Mouse (Mus musculus) limb, embryonic 15.5 days (tissue): ENCODE data around the gene Ank2. TPM values are rescaled to one million over a fixed set of nuclear protein-coding genes. Genes with fewer than 3 reads are reported as not detected.
"Not testable (repeated sequence)": the region's sequence is repeated elsewhere in the genome, so short reads cannot be mapped to it uniquely, and the experiment has no call there.

ENCODE experiments used
- ATAC-seq: fragments of 200-750 bp; cut with Nextera tagmentation; 2 replicates; pipeline ENCODE4 v1.8.0; 2017; ENCODE audit warnings: low read depth, moderate TSS enrichment; ENCODE audit not compliant: insufficient number of reproducible peaks, low FRiP score, low TSS enrichment
- H3K27ac ChIP-seq: fragments of 300-500 bp; sonication (generic); 2 replicates; pipeline ENCODE4 v1.5.1; 2015; ENCODE audit warnings: moderate library complexity, mild to moderate bottlenecking, inconsistent platforms
- H3K27me3 ChIP-seq: fragments of 300-500 bp; sonication (generic); 2 replicates; pipeline ENCODE4 v1.6.1; 2015; ENCODE audit warnings: inconsistent platforms
- H3K36me3 ChIP-seq: fragments of 300-500 bp; sonication (generic); 2 replicates; pipeline ENCODE4 v1.6.1; 2015; ENCODE audit warnings: inconsistent platforms
- H3K4me1 ChIP-seq: fragments of 300-500 bp; sonication (generic); 2 replicates; pipeline ENCODE4 v1.6.1; 2015; ENCODE audit warnings: inconsistent platforms
- H3K4me2 ChIP-seq: fragments of 300-500 bp; sonication (generic); 2 replicates; pipeline ENCODE4 v1.6.1; 2015; ENCODE audit warnings: mild to moderate bottlenecking, inconsistent platforms
- H3K4me3 ChIP-seq: fragments of 300-500 bp; sonication (generic); 2 replicates; pipeline ENCODE4 v1.5.1; 2015; ENCODE audit warnings: mild to moderate bottlenecking, inconsistent platforms
- H3K9ac ChIP-seq: fragments of 300-500 bp; sonication (generic); 2 replicates; pipeline ENCODE4 v1.6.1; 2015; ENCODE audit warnings: inconsistent platforms
- H3K9me3 ChIP-seq: fragments of 300-500 bp; sonication (generic); 2 replicates; pipeline ENCODE4 v1.6.1; 2016; ENCODE audit warnings: inconsistent platforms
- WGBS: fragments of 180-500 bp; shearing (Covaris S2); methylation state at CpG from one replicate; pipeline ENCODE4 v1.1.7; 2015; 5-methylcytosine and 5-hydroxymethylcytosine counted together
- polyA plus RNA-seq: library from polyadenylated mRNA; unstranded; fragments of >200 nt; fragmentation: Nextera tagmentation; extraction: Ambion mirVana; gene quantifications from 2 replicates; pipeline ENCODE4 v1.2.1, GENCODE M21; 2015

Gene Ank2
- polyA plus RNA-seq, 1 experiment from 2014 or later, result 34.5 TPM

GRCm38 (mm10) chr3:127515251-127515650 lies 16.1 kb upstream of the Ank2 start:
- no peaks in the 10 kb centered on the region for H3K27me3 ChIP-seq
- H3K27ac ChIP-seq, result no peak overlapping the region
- no peaks in the 10 kb centered on the region for H3K36me3 ChIP-seq
- no peak overlapping the region for H3K4me3 ChIP-seq
- H3K9me3 ChIP-seq, result no peaks in the 10 kb centered on the region
- WGBS, result 75% methylated on average over 1 of the region's 1 CpGs
- H3K4me2 ChIP-seq, result no peak overlapping the region
- no peaks in the 10 kb centered on the region for H3K4me1 ChIP-seq
- no peak for ATAC-seq
- no peak overlapping the region for H3K9ac ChIP-seq

- WGBS, result 65% methylated on average over 2 of the region's 2 CpGs
- no peak for ATAC-seq
- no peaks in the 10 kb centered on the region for H3K36me3 ChIP-seq
Measured at GRCm38 (mm10) chr3:127513699-127514098, 14.5 kb upstream of the Ank2 start.

GRCm38 (mm10) chr3:127512794-127513335 lies 13.7 kb upstream of the Ank2 start:
- no peak overlapping the region for H3K4me3 ChIP-seq
- no peaks in the 10 kb centered on the region for H3K27me3 ChIP-seq
- no peak overlapping the region for H3K4me2 ChIP-seq
- no peak overlapping the region for H3K9ac ChIP-seq
- no peaks in the 10 kb centered on the region for H3K36me3 ChIP-seq
- no peaks in the 10 kb centered on the region for H3K4me1 ChIP-seq
- no peaks in the 10 kb centered on the region for H3K9me3 ChIP-seq
- no peak overlapping the region for H3K27ac ChIP-seq
- no peak for ATAC-seq
- WGBS, result 77% methylated on average over 15 of the region's 15 CpGs

More at GRCm38 (mm10) chr3:127513699-127514098, 14.5 kb upstream of the Ank2 start:
- Histone ChIP-seq H3K4me3 (no peak overlapping the region), H3K27ac (no peak overlapping the region), H3K27me3 (no peaks in the 10 kb centered on the region), H3K9me3 (no peaks in the 10 kb centered on the region), H3K9ac (no peak overlapping the region), H3K4me1 (no peaks in the 10 kb centered on the region), H3K4me2 (no peak overlapping the region)

- Histone ChIP-seq H3K4me3 (no peak overlapping the region), H3K4me2 (no peak overlapping the region), H3K9ac (no peak overlapping the region), H3K36me3 (no peaks in the 10 kb centered on the region), H3K4me1 (no peaks in the 10 kb centered on the region), H3K9me3 (no peaks in the 10 kb centered on the region), H3K27ac (no peak overlapping the region), H3K27me3 (no peaks in the 10 kb centered on the region)
- WGBS, result 71% methylated on average over 12 of the region's 12 CpGs
- ATAC-seq, result no peak
Measured at GRCm38 (mm10) chr3:127511786-127512746, 12.9 kb upstream of the Ank2 start.

- H3K36me3 ChIP-seq, result no peaks in the 10 kb centered on the region
- no peaks in the 10 kb centered on the region for H3K9me3 ChIP-seq
- no peak overlapping the region for H3K27ac ChIP-seq
- H3K4me2 ChIP-seq, result no peak overlapping the region
- no peak overlapping the region for H3K9ac ChIP-seq
- no peaks in the 10 kb centered on the region for H3K4me1 ChIP-seq
- 60% methylated on average over 15 of the region's 15 CpGs for WGBS
- no peak for ATAC-seq
- no peak overlapping the region for H3K4me3 ChIP-seq
- H3K27me3 ChIP-seq, result no peaks in the 10 kb centered on the region
Measured at GRCm38 (mm10) chr3:127507878-127508783, 9.0 kb upstream of the Ank2 start.

GRCm38 (mm10) chr3:127498197-127498741 lies 881 bp downstream of the Ank2 start:
- no peaks in the 10 kb centered on the region for H3K9me3 ChIP-seq
- no peak for ATAC-seq
- WGBS, result 1% methylated on average over 23 of the region's 23 CpGs
- no peak overlapping the region for H3K27ac ChIP-seq
- H3K9ac ChIP-seq, result peak overlapping the region; percentile 57
- peaks cover 34% of the 10 kb centered on the region for H3K27me3 ChIP-seq
- H3K4me3 ChIP-seq, result peak overlapping the region; percentile 54
- H3K4me2 ChIP-seq, result peak overlapping the region; percentile 99
- no peaks in the 10 kb centered on the region for H3K36me3 ChIP-seq
- H3K4me1 ChIP-seq, result peaks cover 16% of the 10 kb centered on the region

GRCm38 (mm10) chr3:127492663-127493062 lies 6.5 kb downstream of the Ank2 start:
- Histone ChIP-seq H3K4me2 (no peak overlapping the region), H3K27ac (no peak overlapping the region), H3K36me3 (no peaks in the 10 kb centered on the region), H3K9ac (no peak overlapping the region), H3K4me1 (no peaks in the 10 kb centered on the region), H3K9me3 (no peaks in the 10 kb centered on the region), H3K27me3 (peaks cover 2% of the 10 kb centered on the region), H3K4me3 (no peak overlapping the region)
- WGBS, result 79% methylated on average over 3 of the region's 3 CpGs
- no peak for ATAC-seq

- 0 out of 2 replicates have a peak, but pooled peaks cover 3% of the 10 kb centered on the region for H3K27me3 ChIP-seq
- 67% methylated on average over 7 of the region's 7 CpGs for WGBS
- ATAC-seq, result no peak
Measured at GRCm38 (mm10) chr3:127487302-127487701, 11.8 kb downstream of the Ank2 start.

GRCm38 (mm10) chr3:127485174-127485573 lies 14.0 kb downstream of the Ank2 start:
- Histone ChIP-seq H3K9ac (no peak overlapping the region), H3K4me1 (no peaks in the 10 kb centered on the region), H3K4me3 (no peak overlapping the region), H3K36me3 (no peaks in the 10 kb centered on the region), H3K27ac (no peak overlapping the region), H3K4me2 (no peak overlapping the region), H3K27me3 (0 out of 2 replicates have a peak, but pooled peaks cover 3% of the 10 kb centered on the region), H3K9me3 (no peaks in the 10 kb centered on the region)
- 78% methylated on average over 10 of the region's 10 CpGs for WGBS
- no peak for ATAC-seq

More at GRCm38 (mm10) chr3:127487302-127487701, 11.8 kb downstream of the Ank2 start:
- Histone ChIP-seq H3K4me3 (no peak overlapping the region), H3K4me1 (no peaks in the 10 kb centered on the region), H3K9ac (no peak overlapping the region), H3K27ac (no peak overlapping the region), H3K9me3 (no peaks in the 10 kb centered on the region), H3K4me2 (no peak overlapping the region), H3K36me3 (no peaks in the 10 kb centered on the region)

GRCm38 (mm10) chr3:127481658-127482057 lies 17.5 kb downstream of the Ank2 start:
- Histone ChIP-seq H3K27me3 (no peaks in the 10 kb centered on the region), H3K4me1 (no peaks in the 10 kb centered on the region), H3K4me2 (no peak overlapping the region), H3K9me3 (no peaks in the 10 kb centered on the region), H3K27ac (no peak overlapping the region), H3K9ac (no peak overlapping the region), H3K4me3 (no peak overlapping the region), H3K36me3 (no peaks in the 10 kb centered on the region)
- 67% methylated on average over 6 of the region's 6 CpGs for WGBS
- ATAC-seq, result no peak

- H3K36me3 ChIP-seq, H3K27me3 ChIP-seq, H3K4me3 ChIP-seq, H3K9ac ChIP-seq, H3K4me2 ChIP-seq, H3K4me1 ChIP-seq, H3K27ac ChIP-seq, ATAC-seq, H3K9me3 ChIP-seq: not testable (repeated sequence)
- WGBS, result 63% methylated on average over 5 of the region's 5 CpGs
Measured at GRCm38 (mm10) chr3:127480369-127480768, 18.8 kb downstream of the Ank2 start.
